Mouse (Mus musculus): ENCODE measurements at regions not wholly inside any gene's neighbourhood (a gene's known extent, or its start where the extent isn't known, plus 50 kb on each side); places are given as distances from the start of the nearest gene placed in this dataset.

- TF ChIP-seq CTCF (IDR thresholded peaks at IDR 0.05; ENCODE audit: low read depth, low read length) (no peak), POLR2A (IDR thresholded peaks at IDR 0.05; ENCODE audit: borderline replicate concordance, low read depth, low read length) (no peak)
These were observed 105.5 kb upstream of the 1700012A03Rik start for GRCm38 (mm10) chr6:31944546-31944945.

Measured in bone marrow macrophage, adult 2 months (primary cell).